Mouse (Mus musculus) ES-E14 (cell line): ENCODE results near the gene Glra4. TPM values are rescaled to one million over a fixed set of nuclear protein-coding genes. Genes with fewer than 3 reads are reported as not detected.

Source experiments
- DNase-seq: peaks from one replicate; pipeline ENCODE4 v3.0.0-alpha.2; 2013; ENCODE audit warnings: low read depth, low spot score
- H3K27ac ChIP-seq: 2 replicates; pipeline ENCODE4 v1.5.1; 2012; ENCODE audit warnings: low read depth, mild to moderate bottlenecking, low read length, moderate library complexity, mixed read lengths; ENCODE audit not compliant: poor library complexity, insufficient read depth, severe bottlenecking
- H3K36me3 ChIP-seq: 2 replicates; pipeline ENCODE4 v1.6.1; 2012; ENCODE audit warnings: mild to moderate bottlenecking, low read length, moderate library complexity, mixed read lengths; ENCODE audit not compliant: control insufficient read depth, poor library complexity, insufficient read depth, severe bottlenecking
- H3K4me1 ChIP-seq, 2 experiments: fragments of 150-350 bp in 1 of 2; sonication (generic) in 1 of 2; 2 replicates each; pipeline ENCODE4 v1.6.1; 2012; ENCODE audit warnings: low read length in 2 of 2, mild to moderate bottlenecking in 1 of 2, mixed read lengths in 1 of 2; ENCODE audit not compliant: control insufficient read depth in 2 of 2, insufficient read depth in 2 of 2, poor library complexity in 1 of 2
- H3K4me3 ChIP-seq, 2 experiments: fragments of 150-350 bp in 1 of 2; sonication (generic) in 1 of 2; 2 replicates each; pipeline ENCODE4 v1.5.1; 2012; ENCODE audit warnings: low read length in 2 of 2, low read depth in 1 of 2, mild to moderate bottlenecking in 1 of 2, mixed read lengths in 1 of 2; ENCODE audit not compliant: insufficient read depth in 1 of 2, poor library complexity in 1 of 2, severe bottlenecking in 1 of 2
- H3K9ac ChIP-seq: 2 replicates; pipeline ENCODE4 v1.6.1; 2012; ENCODE audit warnings: low read depth, mild to moderate bottlenecking, low read length, mixed read lengths; ENCODE audit not compliant: poor library complexity, insufficient read depth, severe bottlenecking
- H3K9me3 ChIP-seq: fragments of 150-350 bp; sonication (generic); 2 replicates; pipeline ENCODE4 v1.6.1; 2012; ENCODE audit warnings: low read depth, mild to moderate bottlenecking, low read length; ENCODE audit not compliant: control insufficient read depth, insufficient read depth
- CHD2 ChIP-seq: IDR thresholded peaks from 2 replicates; pipeline ENCODE4 v1.6.1; 2014; ENCODE audit warnings: mild to moderate bottlenecking, low read depth, low read length, inconsistent platforms
- HCFC1 ChIP-seq: IDR thresholded peaks from 2 replicates; pipeline ENCODE4 v1.6.1; 2012; ENCODE audit warnings: low read length, inconsistent platforms, borderline replicate concordance; ENCODE audit not compliant: insufficient read depth
- MAFK ChIP-seq: IDR thresholded peaks from 2 replicates; pipeline ENCODE4 v1.6.1; 2014; ENCODE audit warnings: mild to moderate bottlenecking, low read depth, low read length, inconsistent platforms; ENCODE audit not compliant: insufficient read depth
- ZC3H11A ChIP-seq: IDR thresholded peaks from 2 replicates; pipeline ENCODE4 v1.6.1; 2012; ENCODE audit warnings: low read depth, mild to moderate bottlenecking, inconsistent platforms, low read length, borderline replicate concordance
- ZNF384 ChIP-seq: IDR thresholded peaks from 2 replicates; pipeline ENCODE4 v1.6.1; 2012; ENCODE audit warnings: low read depth, low read length, inconsistent platforms
- in situ Hi-C, 2 experiments: fragments of 600-800 bp; cut with MboI; formaldehyde crosslinking; loops; one replicate each; pipeline ENCODE4 v1.15.1; 2025; ENCODE audit warnings: low sequenced_read_pairs in 2 of 2, inconsistent platforms in 1 of 2; ENCODE audit not compliant: unreplicated experiment in 2 of 2
- total RNA-seq: library from RNA; depleted of rRNA; stranded (reverse); fragments of 300-350 nt; gene quantifications from 2 replicates; pipeline ENCODE4 v1.2.3, GENCODE M21; 2012

Gene Glra4
- total RNA-seq, 1 experiment = not detected

DNA sequence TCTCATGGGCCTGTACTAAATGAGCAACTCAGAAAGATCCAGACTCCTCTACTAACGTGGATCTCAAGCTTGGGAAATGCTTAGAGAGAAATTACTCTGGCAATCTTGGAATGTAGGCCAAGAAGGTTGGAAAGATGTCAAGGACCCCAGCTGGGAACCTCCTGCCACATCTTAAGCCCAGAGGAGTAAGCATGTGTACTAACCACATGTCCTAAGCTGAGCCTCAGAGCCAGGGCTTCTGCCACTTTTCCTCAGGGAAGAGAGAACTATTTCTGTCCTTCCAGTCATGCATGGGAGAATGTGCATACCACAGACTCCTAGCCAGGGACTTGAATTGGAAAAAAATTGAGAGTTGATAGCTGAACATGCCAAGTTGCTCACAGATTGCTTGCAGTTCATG is 6.9 kb downstream of the Glra4 start:
- in situ Hi-C loops = no loop called here
- no peak for DNase-seq
- no peak overlapping the region for H3K27ac ChIP-seq
- H3K4me1 ChIP-seq = no peaks in the 10 kb centered on the region
- H3K4me3 ChIP-seq = no peak overlapping the region
- H3K9me3 ChIP-seq = no peaks in the 10 kb centered on the region
- no peak overlapping the region for H3K9ac ChIP-seq
- H3K36me3 ChIP-seq = no peaks in the 10 kb centered on the region
- no peak for TF ChIP-seq HCFC1
- no peak for TF ChIP-seq CHD2

GRCm38 (mm10) chrX:136761103-136762074 is 18.6 kb downstream of the Glra4 start:
- Histone ChIP-seq H3K9me3 (no peaks in the 10 kb centered on the region), H3K4me3 (no peak overlapping the region), H3K36me3 (no peaks in the 10 kb centered on the region), H3K27ac (no peak overlapping the region), H3K4me1 (peaks cover 0 to 2% of the 10 kb centered on the region in 2 experiments; a peak in 1 of 4 replicates), H3K9ac (no peak overlapping the region; the same call in 1 of the 2 replicates)
- DNase-seq = no peak
- in situ Hi-C loops = no loop called here
- no peak for TF ChIP-seq HCFC1
- no peak for TF ChIP-seq CHD2
- TF ChIP-seq MAFK = no peak
- no peak for TF ChIP-seq ZNF384
- no peak for TF ChIP-seq ZC3H11A

DNA sequence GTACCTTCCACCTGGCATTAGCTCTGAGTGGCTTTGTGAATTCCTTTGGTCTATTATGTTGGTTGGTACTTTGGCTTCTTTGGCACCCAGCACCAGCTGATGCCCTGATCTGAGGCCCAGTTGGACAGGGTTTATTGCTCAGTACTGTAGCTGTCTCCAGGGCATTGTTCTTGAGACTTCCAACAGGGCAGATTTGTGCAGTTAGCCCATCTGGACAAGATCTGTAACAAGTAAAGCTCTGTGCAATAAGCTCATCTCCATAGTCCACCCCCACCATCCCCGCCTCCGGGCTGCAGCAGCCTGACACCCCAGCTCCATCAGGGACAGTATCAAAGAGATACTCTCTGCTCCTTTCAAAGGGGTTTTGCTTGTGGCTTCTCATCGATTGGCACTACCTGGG is 24.5 kb downstream of the Glra4 start:
- no peak overlapping the region for H3K4me3 ChIP-seq
- H3K9me3 ChIP-seq = no peaks in the 10 kb centered on the region
- no peak overlapping the region for H3K9ac ChIP-seq
- TF ChIP-seq ZNF384 = no peak
- TF ChIP-seq ZC3H11A = no peak
- no peak for TF ChIP-seq MAFK
- no peak for TF ChIP-seq CHD2
- TF ChIP-seq HCFC1 = no peak
- no peak for DNase-seq
- no peaks in the 10 kb centered on the region; the same call in 1 of the 2 replicates for H3K36me3 ChIP-seq
- in situ Hi-C loops = no loop called here
- no peaks in the 10 kb centered on the region for H3K4me1 ChIP-seq
- no peak overlapping the region for H3K27ac ChIP-seq

- Histone ChIP-seq H3K4me3 (no peak overlapping the region), H3K27ac (no peak overlapping the region), H3K4me1 (0 out of 4 replicates have a peak, but pooled peaks cover 0 to 1% of the 10 kb centered on the region in 2 experiments), H3K9ac (no peak overlapping the region), H3K36me3 (no peaks in the 10 kb centered on the region; the same call in 1 of the 2 replicates), H3K9me3 (no peaks in the 10 kb centered on the region)
- TF ChIP-seq ZC3H11A (no peak), ZNF384 (no peak), HCFC1 (no peak), MAFK (no peak), CHD2 (no peak)
- in situ Hi-C loops = no loop called here
- DNase-seq = no peak
Observed at GRCm38 (mm10) chrX:136749329-136749728, 30.6 kb downstream of the Glra4 start.

- no peak for DNase-seq
- H3K9ac ChIP-seq = no peak overlapping the region
- no peaks in the 10 kb centered on the region for H3K9me3 ChIP-seq
- in situ Hi-C loops = no loop called here
- no peak overlapping the region for H3K27ac ChIP-seq
- H3K4me3 ChIP-seq = no peak overlapping the region
- no peaks in the 10 kb centered on the region; the same call in 1 of the 2 replicates for H3K36me3 ChIP-seq
- H3K4me1 ChIP-seq = 0 out of 4 replicates have a peak, but pooled peaks cover 0 to 1% of the 10 kb centered on the region in 2 experiments
- TF ChIP-seq CHD2 (no peak), HCFC1 (no peak), MAFK (no peak), ZC3H11A (no peak), ZNF384 (no peak)
Observed at GRCm38 (mm10) chrX:136744663-136745062, 35.3 kb downstream of the Glra4 start.
